Mouse (Mus musculus) E14TG2a.4 (cell line): ENCODE results near the gene Ctnna3.
A peak's percentile ranks its signal among the peaks of the same experiment; 100 is the strongest.
"Not testable (repeated sequence)": the region's sequence is repeated elsewhere in the genome, so short reads cannot be mapped to it uniquely, and the experiment has no call there.

Experiments
- H3K27me3 ChIP-seq: 2 replicates; pipeline ENCODE4 v1.6.1; 2014; ENCODE audit warnings: low read length, control low read depth; ENCODE audit not compliant: insufficient read depth
- H3K36me3 ChIP-seq: 2 replicates; pipeline ENCODE4 v1.6.1; 2014; ENCODE audit warnings: low read length, control low read depth; ENCODE audit not compliant: insufficient read depth
- H3K4me1 ChIP-seq: replicated peaks from 2 replicates; pipeline ENCODE4 v1.6.1; 2014; ENCODE audit warnings: low read depth, low read length, control low read depth
- H3K4me3 ChIP-seq: replicated peaks from 2 replicates; pipeline ENCODE4 v1.5.1; 2014; ENCODE audit warnings: mild to moderate bottlenecking, low read length
- H3K9me3 ChIP-seq: 2 replicates; pipeline ENCODE4 v1.6.1; 2014; ENCODE audit warnings: low read length, control low read depth
- CTCF ChIP-seq: conservative IDR thresholded peaks from 2 replicates; pipeline ENCODE4 v1.5.1; 2014; ENCODE audit warnings: low read length
- NANOG ChIP-seq: IDR thresholded peaks from 2 replicates; pipeline ENCODE4 v1.6.1; 2014; ENCODE audit warnings: borderline replicate concordance, low read length, mixed read lengths
- POU5F1 ChIP-seq: IDR thresholded peaks from 2 replicates; pipeline ENCODE4 v1.6.1; 2014; ENCODE audit warnings: low read length, borderline replicate concordance

Gene Ctnna3

DNA sequence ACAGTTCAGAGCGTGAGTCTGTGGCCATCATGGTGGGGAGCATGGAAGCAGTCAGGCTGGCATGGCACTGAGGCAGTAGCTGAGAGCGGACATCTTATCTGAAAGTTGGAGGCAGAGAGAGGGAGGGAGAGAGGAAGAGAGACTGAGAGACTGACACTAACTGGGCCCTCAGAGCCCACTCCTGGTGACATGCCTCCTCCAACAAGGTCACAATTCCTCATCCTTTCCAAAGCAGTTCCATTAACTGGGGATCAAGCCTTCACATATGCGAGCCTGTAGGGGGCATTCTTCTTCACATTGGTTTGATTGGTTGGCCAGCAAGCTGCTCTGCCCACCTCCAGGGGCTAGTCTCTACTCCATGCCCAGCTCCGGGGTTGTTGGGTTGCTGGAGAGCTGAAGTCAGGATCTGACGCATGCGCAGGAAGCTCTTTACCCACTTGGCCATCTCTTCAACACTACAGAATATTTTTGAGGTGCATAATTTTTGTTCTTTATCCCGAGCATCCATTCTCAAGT lies 1.4 kb downstream of the Ctnna3 start:
- no peak for TF ChIP-seq NANOG
- TF ChIP-seq POU5F1, result no peak
- peak; percentile 34; the same call in 1 of the 2 replicates for TF ChIP-seq CTCF
- Histone ChIP-seq H3K36me3 (no peaks in the 10 kb centered on the region), H3K4me3 (peak overlapping the region; percentile 57), H3K27me3 (no peaks in the 10 kb centered on the region), H3K9me3 (no peaks in the 10 kb centered on the region), H3K4me1 (peaks cover 31% of the 10 kb centered on the region)

DNA sequence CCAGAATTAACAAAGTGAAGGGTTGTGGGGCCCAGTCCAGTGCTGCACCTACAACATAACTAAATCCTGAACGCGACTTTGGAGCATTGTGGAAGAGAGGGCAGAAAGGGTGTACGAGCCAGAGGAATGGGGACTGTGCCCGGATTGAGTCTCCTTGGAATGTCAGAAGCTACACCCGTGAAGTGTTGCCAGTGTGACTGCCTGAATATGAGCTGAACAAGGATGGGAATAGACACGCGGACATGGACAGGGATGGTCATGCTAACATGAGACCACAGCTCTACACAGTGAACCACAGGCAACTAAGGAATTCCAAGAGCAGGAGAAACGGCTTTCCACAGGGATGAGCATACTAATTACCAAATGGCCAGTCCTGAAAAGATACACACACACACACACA lies 2.2 kb downstream of the Ctnna3 start:
- Histone ChIP-seq H3K4me1 (peaks cover 23% of the 10 kb centered on the region), H3K27me3 (no peaks in the 10 kb centered on the region), H3K4me3 (no peak overlapping the region), H3K9me3 (no peaks in the 10 kb centered on the region), H3K36me3 (no peaks in the 10 kb centered on the region)
- TF ChIP-seq POU5F1, result no peak
- TF ChIP-seq NANOG, result no peak
- TF ChIP-seq CTCF, result no peak

DNA sequence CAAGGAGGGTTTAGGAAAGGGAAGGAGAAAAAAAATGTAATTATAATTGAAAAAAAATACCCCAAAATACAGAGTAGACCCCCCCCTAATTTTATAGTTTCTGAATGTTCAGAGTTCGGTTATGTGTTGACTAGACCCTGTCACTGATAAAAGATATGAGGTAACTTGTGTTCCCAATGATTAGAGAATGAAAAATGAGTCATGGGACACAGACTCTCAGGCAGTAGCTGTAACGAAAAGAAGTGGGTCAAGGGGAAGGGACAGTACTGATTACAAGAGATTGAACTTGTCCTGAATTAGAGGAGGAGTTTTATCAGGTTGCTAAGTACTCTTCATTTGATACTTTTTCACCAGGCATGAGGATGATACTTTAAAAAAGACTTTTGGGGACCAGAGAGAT lies 3.0 kb downstream of the Ctnna3 start:
- H3K36me3 ChIP-seq, result no peaks in the 10 kb centered on the region
- H3K4me1 ChIP-seq, result peaks cover 15% of the 10 kb centered on the region
- no peaks in the 10 kb centered on the region for H3K27me3 ChIP-seq
- H3K9me3 ChIP-seq, result no peaks in the 10 kb centered on the region
- no peak overlapping the region for H3K4me3 ChIP-seq
- TF ChIP-seq POU5F1 (no peak), NANOG (no peak), CTCF (no peak)

DNA sequence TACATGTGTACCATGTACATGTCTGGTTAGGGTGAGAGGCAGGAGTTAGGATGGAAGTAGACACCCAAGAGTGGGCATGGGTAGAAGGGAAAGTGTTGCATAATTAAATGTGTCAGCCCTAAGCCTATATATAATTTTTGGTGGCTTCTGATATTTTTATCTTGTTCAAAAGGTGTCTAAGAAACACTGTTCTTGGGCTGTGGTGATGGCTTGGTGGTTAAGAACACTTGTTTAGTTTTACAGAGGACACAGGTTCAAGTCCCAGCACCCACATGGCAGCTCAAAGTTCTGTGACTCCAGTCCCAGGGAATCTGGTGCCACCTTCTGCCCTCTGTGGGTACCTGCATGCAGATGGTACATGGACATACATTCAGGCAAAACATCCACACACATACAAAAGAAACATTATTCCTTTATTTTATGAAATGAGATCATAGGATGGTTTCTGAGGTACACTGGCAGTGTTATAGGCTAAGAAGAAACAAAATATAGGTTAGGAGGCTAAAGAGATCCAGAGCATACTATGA lies 8.9 kb downstream of the Ctnna3 start:
- TF ChIP-seq POU5F1 (no peak), CTCF (no peak)
- H3K9me3 ChIP-seq, result 0 out of 2 replicates have a peak, but pooled peaks cover 1% of the 10 kb centered on the region

DNA sequence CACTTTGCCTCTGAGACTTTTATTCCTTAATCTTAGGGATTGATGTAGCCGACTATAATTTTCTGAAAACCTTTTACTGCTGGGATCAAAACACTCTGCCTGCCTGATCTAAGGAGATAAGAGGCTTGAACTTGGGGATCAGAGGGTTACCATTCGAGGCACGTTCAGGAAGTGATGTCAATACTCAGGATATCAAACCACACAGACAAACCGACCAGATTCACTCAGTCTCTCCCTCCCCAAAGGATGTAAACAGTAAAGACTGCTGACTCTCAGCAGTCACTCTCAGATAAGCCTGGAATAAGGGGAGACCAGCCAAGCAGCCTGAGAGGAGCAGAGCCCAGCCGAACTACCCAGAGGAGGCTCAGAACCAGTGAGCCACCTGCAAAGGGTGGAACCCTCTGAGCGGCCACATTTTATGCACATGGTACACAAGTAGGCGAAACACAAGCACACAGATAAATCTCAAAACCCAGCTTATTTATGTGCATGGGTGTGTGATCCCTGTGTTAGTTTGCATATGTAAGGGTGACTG lies 9.9 kb downstream of the Ctnna3 start:
- Histone ChIP-seq H3K36me3 (no peaks in the 10 kb centered on the region), H3K4me1 (no peaks in the 10 kb centered on the region), H3K9me3 (peaks cover 11% of the 10 kb centered on the region), H3K4me3 (no peak overlapping the region), H3K27me3 (no peaks in the 10 kb centered on the region)
- TF ChIP-seq CTCF, result no peak
- no peak for TF ChIP-seq NANOG
- TF ChIP-seq POU5F1, result no peak

More for the DNA sequence above, 8.9 kb downstream of the Ctnna3 start:
- Histone ChIP-seq H3K36me3 (no peaks in the 10 kb centered on the region), H3K4me1 (no peaks in the 10 kb centered on the region), H3K4me3 (no peak overlapping the region), H3K27me3 (no peaks in the 10 kb centered on the region)

DNA sequence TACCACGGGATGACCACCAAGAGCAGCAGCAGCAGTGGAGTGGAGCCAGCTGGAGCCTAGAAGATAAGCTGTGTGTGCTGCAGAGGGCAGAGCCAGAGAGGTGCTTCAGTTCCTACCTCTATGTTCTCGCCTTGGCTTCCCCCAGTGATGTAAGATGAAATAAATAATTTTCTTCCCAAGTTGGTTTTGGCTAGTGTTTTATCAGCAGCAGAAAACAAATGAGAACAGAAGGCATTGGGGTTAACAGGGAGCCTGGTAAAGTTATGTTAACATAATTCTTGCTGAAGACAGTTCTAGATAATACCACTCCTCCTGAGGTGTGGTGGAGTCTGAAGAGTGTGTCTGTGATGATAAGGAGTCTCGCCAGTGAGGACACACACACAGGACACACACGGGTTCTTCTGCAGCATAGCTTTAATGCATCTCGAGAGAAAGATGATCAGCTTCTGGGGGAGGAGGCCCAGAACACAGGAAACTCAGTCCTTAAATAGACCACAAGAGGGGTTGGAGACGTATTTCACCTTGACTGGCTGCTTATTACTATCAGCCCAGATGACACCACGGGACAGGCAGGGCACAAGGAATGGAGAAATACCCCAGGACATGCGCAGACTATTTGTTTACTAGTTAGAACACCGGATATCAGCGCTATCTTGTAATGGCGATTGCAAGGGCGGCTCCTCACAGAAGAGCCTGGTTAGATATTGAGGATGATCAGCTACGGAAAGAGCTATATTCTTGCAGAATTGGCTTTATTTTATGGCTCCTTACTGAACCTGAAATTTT lies 14.9 kb downstream of the Ctnna3 start:
- H3K9me3 ChIP-seq, result peaks cover 29% of the 10 kb centered on the region
- H3K4me3 ChIP-seq, H3K4me1 ChIP-seq, H3K27me3 ChIP-seq, H3K36me3 ChIP-seq: not testable (repeated sequence)

DNA sequence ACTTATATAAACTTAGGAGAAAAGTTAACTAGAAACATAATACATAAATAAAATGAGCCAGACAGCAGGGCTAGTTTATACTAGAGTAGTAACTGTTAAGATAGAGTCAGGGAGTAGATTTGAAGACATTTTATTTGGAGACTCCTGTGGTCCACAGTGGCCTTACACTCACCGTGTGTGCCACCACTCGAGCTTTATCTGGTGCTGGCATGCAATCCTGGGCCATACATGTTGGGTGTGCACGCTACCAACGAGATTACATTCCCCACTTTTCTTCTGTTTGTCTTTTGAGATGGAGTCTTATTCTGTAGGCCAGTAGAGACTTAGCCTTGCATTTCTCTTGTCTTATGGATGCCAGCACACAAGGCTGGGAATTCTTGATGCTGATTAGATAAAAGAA lies 24.0 kb downstream of the Ctnna3 start:
- no peaks in the 10 kb centered on the region for H3K36me3 ChIP-seq
- H3K4me1 ChIP-seq, result no peaks in the 10 kb centered on the region
- TF ChIP-seq POU5F1, result no peak
- no peak for TF ChIP-seq CTCF
- no peak for TF ChIP-seq NANOG
- no peaks in the 10 kb centered on the region for H3K27me3 ChIP-seq
- H3K4me3 ChIP-seq, result no peak overlapping the region
- no peaks in the 10 kb centered on the region for H3K9me3 ChIP-seq

DNA sequence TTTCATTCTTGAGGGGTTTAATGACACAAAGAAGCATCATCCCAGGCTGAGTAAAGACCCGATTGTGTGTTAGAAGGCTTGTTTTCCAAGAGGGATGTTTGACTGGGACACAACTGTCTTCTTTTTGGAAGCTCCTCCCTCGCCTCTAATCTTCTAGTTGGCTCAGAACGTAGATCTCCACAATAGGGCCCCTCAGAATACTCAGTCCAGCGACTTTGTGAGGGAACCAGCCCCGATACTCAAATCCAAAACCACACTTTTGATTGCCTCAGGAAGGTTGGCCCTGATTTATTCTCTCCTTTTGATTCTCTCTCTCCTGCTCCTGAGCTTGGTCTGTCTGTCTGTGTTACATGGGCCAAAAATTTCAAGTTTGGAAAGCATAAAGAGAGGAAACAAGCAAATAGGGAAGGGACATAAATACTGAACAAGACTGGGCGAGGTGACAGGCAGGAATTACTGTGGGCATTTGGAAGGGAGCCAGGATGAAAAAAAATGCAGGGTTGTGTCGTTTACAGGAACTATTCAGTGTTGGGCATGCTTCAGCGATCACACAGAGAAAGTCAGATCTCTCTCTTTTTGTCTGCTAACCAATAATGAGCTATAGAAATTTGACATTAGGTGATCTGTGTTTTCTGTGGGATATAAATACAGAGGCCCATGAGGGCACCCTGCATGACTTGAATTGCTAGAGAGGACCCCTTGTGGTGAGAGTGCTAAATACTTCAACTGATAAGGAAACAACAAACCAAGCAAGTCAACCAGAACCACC lies 25.4 kb downstream of the Ctnna3 start:
- no peaks in the 10 kb centered on the region for H3K36me3 ChIP-seq
- TF ChIP-seq NANOG, result no peak
- TF ChIP-seq CTCF, result no peak
- TF ChIP-seq POU5F1, result no peak
- H3K4me1 ChIP-seq, result no peaks in the 10 kb centered on the region
- H3K4me3 ChIP-seq, result no peak overlapping the region
- H3K27me3 ChIP-seq, result no peaks in the 10 kb centered on the region
- H3K9me3 ChIP-seq, result no peaks in the 10 kb centered on the region
